Mouse (Mus musculus): ENCODE results near the gene Snap47.

DNA sequence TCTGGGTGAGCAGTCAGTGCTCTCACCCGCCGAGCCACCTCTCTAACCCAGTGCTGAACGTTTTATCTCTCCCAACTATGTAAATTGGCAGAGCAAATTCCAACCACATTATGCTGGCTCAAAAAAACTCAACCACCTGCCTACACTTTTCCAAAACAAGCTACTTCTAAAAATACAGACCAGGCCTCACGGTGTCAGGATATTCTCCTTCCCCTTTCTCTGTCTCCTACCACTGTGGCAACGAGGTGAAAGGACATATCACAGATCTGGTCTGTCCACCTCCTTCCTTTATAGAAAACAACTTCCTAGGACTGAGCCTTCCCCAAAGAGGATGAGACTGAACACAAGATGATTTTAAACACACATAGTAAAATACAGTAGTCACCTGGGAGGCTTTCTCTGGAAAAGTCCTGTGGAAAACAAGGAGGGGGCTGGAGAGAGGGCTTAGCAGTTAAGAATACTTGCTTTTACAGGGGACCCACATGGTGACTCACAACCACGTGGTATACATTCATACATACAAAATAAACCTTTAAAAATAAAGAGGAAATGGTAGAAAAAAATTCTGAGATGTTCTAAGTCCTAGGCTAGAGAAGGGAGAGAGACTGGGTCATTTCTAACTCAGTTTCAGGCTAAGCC is 45.8 kb upstream of the Snap47 start:
- TF ChIP-seq EP300 (IDR thresholded peaks at IDR 0.05; ENCODE audit: low read depth) (no peak), CTCF (IDR thresholded peaks at IDR 0.05; ENCODE audit: low read depth) (no peak)

Measured in liver, embryonic 14.5 days (tissue).